In genomic region chr15:79681973-79682372, GRCm38 (mm10) we compare ENCODE assay signal across 19 mouse cellular contexts. TPM values are rescaled to one million over a fixed set of nuclear protein-coding genes. Genes with fewer than 3 reads are reported as not detected.
DNase-seq lines count a peak whose midpoint lies in the region; ATAC-seq lines count a peak whose summit lies in the region.
"Had no signal": no experiment of that assay in that cellular context is flagged by ENCODE, and none has a peak within 500 bp of the region (broad histone marks: within the 10 kb centered on the region; RNA-seq: fewer than 3 reads in every experiment).

No protein-coding gene starts in this region.

- H3K4me2 ChIP-seq in heart, embryonic 11.5 days = peak overlapping the region; percentile 92; the same call in 1 of the 2 replicates
- H3K4me2 ChIP-seq in liver, embryonic 16.5 days (ENCODE audit: low read depth, low read length) = 0 out of 2 replicates have a peak overlapping the region, but pooled peaks have one; percentile 89
- H3K4me2 ChIP-seq in forebrain, embryonic 15.5 days (replicated peaks) = no peak overlapping the region
- H3K4me2 ChIP-seq: embryonic facial prominence, embryonic 12.5 days; limb, embryonic 13.5 days; midbrain, embryonic 11.5 days had no signal

- no peak overlapping the region for H3K27ac ChIP-seq in heart, embryonic 11.5 days (ENCODE audit: low read depth, low read length)
- peak overlapping the region; percentile 99 for H3K27ac ChIP-seq in liver, embryonic 16.5 days (ENCODE audit: low read length)
- no peak overlapping the region for H3K27ac ChIP-seq in forebrain, embryonic 15.5 days (replicated peaks)
- H3K27ac ChIP-seq: embryonic facial prominence, embryonic 12.5 days; kidney, postnatal 0 days; limb, embryonic 13.5 days had no signal

- no peaks in the 10 kb centered on the region for H3K9me3 ChIP-seq in heart, embryonic 11.5 days (replicated peaks; ENCODE audit: control insufficient read depth, low read length)
- H3K9me3 ChIP-seq in erythroblast, embryonic 14.5 days (ENCODE audit: control insufficient read depth, low read length) = no peaks in the 10 kb centered on the region
- no peaks in the 10 kb centered on the region for H3K9me3 ChIP-seq in liver, embryonic 16.5 days (replicated peaks; ENCODE audit: control insufficient read depth, low read length)
- no peaks in the 10 kb centered on the region for H3K9me3 ChIP-seq in forebrain, embryonic 15.5 days
- H3K9me3 ChIP-seq: embryonic facial prominence, embryonic 12.5 days; limb, embryonic 13.5 days had no signal

- H3K36me3 ChIP-seq in heart, embryonic 11.5 days (ENCODE audit: control insufficient read depth, insufficient read depth, low read length) = no peaks in the 10 kb centered on the region
- peaks cover 79% of the 10 kb centered on the region for H3K36me3 ChIP-seq in erythroblast, embryonic 14.5 days (ENCODE audit: control insufficient read depth)
- H3K36me3 ChIP-seq in liver, embryonic 16.5 days (ENCODE audit: control insufficient read depth, insufficient read depth) = peaks cover 2% of the 10 kb centered on the region; the same call in 1 of the 2 replicates
- no peaks in the 10 kb centered on the region; the same call in 1 of the 2 replicates for H3K36me3 ChIP-seq in forebrain, embryonic 15.5 days

- no peak overlapping the region for H3K4me3 ChIP-seq in heart, embryonic 11.5 days (ENCODE audit: low read depth, low read length)
- H3K4me3 ChIP-seq in erythroblast, embryonic 14.5 days (replicated peaks) = peak overlapping the region; percentile 30
- no peak overlapping the region for H3K4me3 ChIP-seq in liver, embryonic 16.5 days (ENCODE audit: low read depth, low read length)
- no peak overlapping the region for H3K4me3 ChIP-seq in forebrain, embryonic 15.5 days
- H3K4me3 ChIP-seq: embryonic facial prominence, embryonic 12.5 days; limb, embryonic 13.5 days had no signal

- DNase-seq in heart, postnatal 4 days = no peak
- DNase-seq in kidney, adult 8-10 months = peak; percentile 53 to 59
- DNase-seq in kidney, adult 18-20 months = no peak
- DNase-seq in left cerebral cortex, postnatal 14 days (ENCODE audit: low spot score in 2 of 2) = no peak
- DNase-seq: adrenal gland, postnatal 36 days; cerebellum, postnatal 36 days; gastrocnemius, postnatal 10 days; lung, postnatal 14 days; right cerebral cortex, postnatal 14 days had no signal

- peaks cover 56% of the 10 kb centered on the region for H3K4me1 ChIP-seq in heart, embryonic 11.5 days (ENCODE audit: control insufficient read depth, insufficient read depth, low read length)
- peaks cover 72% of the 10 kb centered on the region for H3K4me1 ChIP-seq in erythroblast, embryonic 14.5 days (ENCODE audit: control insufficient read depth)
- H3K4me1 ChIP-seq in liver, embryonic 16.5 days (ENCODE audit: control insufficient read depth, low read depth, low read length) = peaks cover 63% of the 10 kb centered on the region
- H3K4me1 ChIP-seq in forebrain, embryonic 15.5 days = peaks cover 46% of the 10 kb centered on the region

- WGBS in heart, embryonic 11.5 days (ENCODE audit: insufficient replicate concordance) = 71% methylated on average over 4 of the region's 4 CpGs
- WGBS in liver, embryonic 16.5 days (ENCODE audit: insufficient replicate concordance) = 61% methylated on average over 4 of the region's 4 CpGs
- WGBS in forebrain, embryonic 15.5 days = 85% methylated on average over 4 of the region's 4 CpGs

- no peak for ATAC-seq in heart, embryonic 11.5 days (replicated peaks; ENCODE audit: insufficient number of reproducible peaks, low FRiP score, low TSS enrichment)
- peak; percentile 55 for ATAC-seq in liver, embryonic 16.5 days (ENCODE audit: low read depth)
- ATAC-seq in forebrain, embryonic 15.5 days (replicated peaks) = no peak
- ATAC-seq: activated CD4-positive, CD25-positive, alpha-beta regulatory T cell, adult 4 months; forebrain, embryonic 14.5 days had no signal

- intact Hi-C loops in left cerebral cortex, postnatal 14 days (cut with DNase I) = no loop called here

- H3K9ac ChIP-seq in heart, embryonic 11.5 days (ENCODE audit: low read depth, low read length) = no peak overlapping the region
- no peak overlapping the region for H3K9ac ChIP-seq in liver, embryonic 16.5 days (ENCODE audit: low read depth, low read length)
- no peak overlapping the region for H3K9ac ChIP-seq in forebrain, embryonic 15.5 days (replicated peaks)
- H3K9ac ChIP-seq: embryonic facial prominence, embryonic 12.5 days; limb, embryonic 13.5 days had no signal

- no peaks in the 10 kb centered on the region for H3K27me3 ChIP-seq in heart, embryonic 11.5 days (ENCODE audit: control insufficient read depth, insufficient read depth, low read length)
- no peaks in the 10 kb centered on the region for H3K27me3 ChIP-seq in erythroblast, embryonic 14.5 days (ENCODE audit: control insufficient read depth)
- no peaks in the 10 kb centered on the region for H3K27me3 ChIP-seq in liver, embryonic 16.5 days (ENCODE audit: control insufficient read depth, insufficient read depth, low read depth, low read length)
- H3K27me3 ChIP-seq in forebrain, embryonic 15.5 days = no peaks in the 10 kb centered on the region
- H3K27me3 ChIP-seq: embryonic facial prominence, embryonic 12.5 days; limb, embryonic 13.5 days had no signal

RNA-seq across cellular contexts. Expression of gene Josd1, which starts 5.7 kb away (rescaled TPM):
- polyA plus RNA-seq in heart, embryonic 11.5 days (2014; fragmentation: Nextera tagmentation; extraction: Ambion mirVana) = 10.9 and 15.3 TPM in 2 replicates
- total RNA-seq in heart, postnatal 4 days (2021) = 10 to 100 TPM; 29.8 to 32.5 TPM
- polyA plus RNA-seq in erythroblast, embryonic 14.5 days (2012) = 1.8 and 2.5 TPM in 2 replicates
- polyA plus RNA-seq in liver, embryonic 16.5 days (2015; fragmentation: Nextera tagmentation; extraction: Ambion mirVana) = 19.2 and 21.6 TPM in 2 replicates
- 10 to 100 TPM; 56.1 to 66.2 TPM for total RNA-seq in left cerebral cortex, postnatal 14 days (2021)
- 23.3 and 26.8 TPM in 2 replicates for polyA plus RNA-seq in forebrain, embryonic 15.5 days (2015; fragmentation: Nextera tagmentation; extraction: Ambion mirVana)

RNA-seq across cellular contexts. Expression of gene Gtpbp1, which starts 8.7 kb away (rescaled TPM):
- polyA plus RNA-seq in heart, embryonic 11.5 days (2014; fragmentation: Nextera tagmentation; extraction: Ambion mirVana) = 22.7 and 26.3 TPM in 2 replicates
- 10 to 100 TPM; 40.2 to 41.9 TPM for total RNA-seq in heart, postnatal 4 days (2021)
- 21.9 and 23.6 TPM in 2 replicates for polyA plus RNA-seq in erythroblast, embryonic 14.5 days (2012)
- polyA plus RNA-seq in liver, embryonic 16.5 days (2015; fragmentation: Nextera tagmentation; extraction: Ambion mirVana) = 26.2 and 28.5 TPM in 2 replicates
- 10 to 100 TPM; 44.1 to 44.7 TPM for total RNA-seq in left cerebral cortex, postnatal 14 days (2021)
- 53.9 and 58.0 TPM in 2 replicates for polyA plus RNA-seq in forebrain, embryonic 15.5 days (2015; fragmentation: Nextera tagmentation; extraction: Ambion mirVana)

RNA-seq across cellular contexts. Expression of gene Tomm22, which starts 11.3 kb away (rescaled TPM):
- polyA plus RNA-seq in heart, embryonic 11.5 days (2014; fragmentation: Nextera tagmentation; extraction: Ambion mirVana) = 260 and 273 TPM in 2 replicates
- 100 to 1,000 TPM; 150 to 159 TPM for total RNA-seq in heart, postnatal 4 days (2021)
- polyA plus RNA-seq in erythroblast, embryonic 14.5 days (2012) = 12.2 and 13.5 TPM in 2 replicates
- 116 and 125 TPM in 2 replicates for polyA plus RNA-seq in liver, embryonic 16.5 days (2015; fragmentation: Nextera tagmentation; extraction: Ambion mirVana)
- 10 to 100 TPM; 97.8 to 99.7 TPM for total RNA-seq in left cerebral cortex, postnatal 14 days (2021)
- 264 and 266 TPM in 2 replicates for polyA plus RNA-seq in forebrain, embryonic 15.5 days (2015; fragmentation: Nextera tagmentation; extraction: Ambion mirVana)

RNA-seq across cellular contexts. Expression of gene Cby1, which starts 23.0 kb away (rescaled TPM):
- polyA plus RNA-seq in heart, embryonic 11.5 days (2014; fragmentation: Nextera tagmentation; extraction: Ambion mirVana) = 38.2 and 45.4 TPM in 2 replicates
- total RNA-seq in heart, postnatal 4 days (2021) = 10 to 100 TPM; 30.9 to 35.5 TPM
- 5.9 and 7.1 TPM in 2 replicates for polyA plus RNA-seq in erythroblast, embryonic 14.5 days (2012)
- polyA plus RNA-seq in liver, embryonic 16.5 days (2015; fragmentation: Nextera tagmentation; extraction: Ambion mirVana) = 10.2 and 11.8 TPM in 2 replicates
- 10 to 100 TPM; 65.3 to 69.2 TPM for total RNA-seq in left cerebral cortex, postnatal 14 days (2021)
- 116 and 124 TPM in 2 replicates for polyA plus RNA-seq in forebrain, embryonic 15.5 days (2015; fragmentation: Nextera tagmentation; extraction: Ambion mirVana)

RNA-seq across cellular contexts. Expression of gene Fam227a, which starts 23.2 kb away (rescaled TPM):
- polyA plus RNA-seq in heart, embryonic 11.5 days (2014; fragmentation: Nextera tagmentation; extraction: Ambion mirVana) = 0.87 and 1.7 TPM in 2 replicates
- 1 to 10 TPM; 1.0 to 1.2 TPM for total RNA-seq in heart, postnatal 4 days (2021)
- not detected in 2 replicates for polyA plus RNA-seq in erythroblast, embryonic 14.5 days (2012)
- polyA plus RNA-seq in liver, embryonic 16.5 days (2015; fragmentation: Nextera tagmentation; extraction: Ambion mirVana) = 0.14 and 0.15 TPM in 2 replicates
- total RNA-seq in left cerebral cortex, postnatal 14 days (2021) = 10 to 100 TPM in 1 of 2 experiments, 1 to 10 TPM in 1; 7.0 to 12.4 TPM
- 4.7 and 5.2 TPM in 2 replicates for polyA plus RNA-seq in forebrain, embryonic 15.5 days (2015; fragmentation: Nextera tagmentation; extraction: Ambion mirVana)

Comparison
In these comparisons a context has a peak if more than half of its experiments do, and no peak if none do; other contexts are left out.
1. DNase-seq: peak in kidney, adult 8-10 months (2 of 2); none in heart, postnatal 4 days (single experiment), kidney, adult 18-20 months (single experiment) and left cerebral cortex, postnatal 14 days (0 of 2).